Mouse (Mus musculus): ENCODE data around the gene Ptger3. TPM values are rescaled to one million over a fixed set of nuclear protein-coding genes. Genes with fewer than 3 reads are reported as not detected.

Ptger3 gene
- 1.6 and 1.7 TPM in 2 replicates for polyA plus RNA-seq (2012; rRNA removed)

DNA sequence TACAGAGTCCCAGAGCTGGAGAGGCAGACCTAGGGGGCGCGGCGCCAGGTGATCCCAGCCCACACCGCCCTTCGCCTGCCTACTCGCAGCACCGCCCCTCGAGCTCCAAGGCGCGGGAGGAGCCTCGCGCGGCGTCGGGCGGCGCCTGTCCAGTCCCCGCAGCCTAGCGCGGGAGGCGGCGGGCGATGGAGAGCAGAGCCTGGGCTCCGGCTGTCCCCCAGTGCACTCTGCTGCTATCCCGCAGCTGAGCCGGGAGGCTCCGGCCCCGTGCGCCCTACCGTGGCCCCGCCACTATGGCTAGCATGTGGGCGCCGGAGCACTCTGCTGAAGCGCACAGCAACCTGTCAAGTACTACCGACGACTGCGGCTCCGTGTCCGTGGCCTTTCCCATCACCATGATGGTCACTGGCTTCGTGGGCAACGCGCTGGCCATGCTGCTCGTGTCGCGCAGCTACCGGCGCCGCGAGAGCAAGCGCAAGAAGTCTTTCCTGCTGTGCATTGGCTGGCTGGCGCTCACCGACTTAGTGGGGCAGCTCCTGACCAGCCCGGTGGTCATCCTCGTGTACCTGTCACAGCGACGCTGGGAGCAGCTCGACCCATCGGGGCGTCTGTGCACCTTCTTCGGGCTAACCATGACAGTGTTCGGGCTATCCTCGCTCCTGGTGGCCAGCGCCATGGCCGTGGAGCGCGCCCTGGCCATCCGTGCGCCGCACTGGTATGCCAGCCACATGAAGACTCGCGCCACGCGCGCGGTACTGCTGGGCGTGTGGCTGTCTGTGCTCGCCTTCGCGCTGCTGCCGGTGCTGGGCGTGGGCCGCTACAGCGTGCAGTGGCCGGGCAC lies at the start of gene Ptger3:
Ptger3 (plus strand) TSS at position 168 of the 841 bp plus-strand sequence.

DNA sequence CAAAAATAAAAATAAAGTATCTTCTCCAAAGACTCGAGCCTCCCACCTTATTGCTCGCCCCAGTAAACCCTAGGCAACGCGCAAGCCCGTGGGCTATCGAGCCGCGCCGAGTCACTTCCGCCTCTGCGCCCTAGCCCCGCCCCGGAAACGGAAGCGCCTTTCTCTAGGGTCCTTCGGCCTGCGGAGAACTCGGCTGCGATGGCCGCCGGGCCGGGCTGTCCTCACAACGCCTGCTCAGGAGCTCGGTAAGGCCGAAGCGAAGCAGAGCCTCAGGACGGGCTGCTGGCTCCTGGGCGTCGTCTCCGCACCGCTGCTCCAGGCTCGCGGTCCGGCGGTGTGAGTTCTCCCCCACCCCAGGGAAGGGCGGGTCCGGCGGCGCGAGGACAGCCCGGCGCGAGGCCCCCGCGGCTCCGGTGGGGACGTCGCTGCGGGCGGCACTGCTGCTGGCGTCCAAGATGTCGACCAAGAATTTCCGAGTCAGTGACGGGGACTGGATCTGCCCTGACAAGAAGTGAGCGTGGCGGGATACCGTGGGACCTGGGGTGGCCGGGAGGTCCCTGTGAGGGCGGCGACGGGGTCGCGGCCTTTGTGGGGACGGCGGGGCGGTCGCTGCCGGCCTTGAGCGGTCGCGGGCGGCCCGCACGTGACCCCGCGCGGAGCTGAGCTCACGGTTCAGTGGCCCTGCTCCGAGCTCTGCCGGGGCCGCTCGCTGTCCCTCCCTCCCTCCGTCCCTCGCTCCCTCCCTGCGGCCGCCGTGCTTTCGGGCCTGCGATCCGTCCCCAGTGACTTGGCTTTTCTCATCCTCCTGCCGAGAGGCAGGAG lies 32.5 kb upstream of the Ptger3 start, which contains the start of gene Zranb2:
Zranb2 (plus strand) TSS at position 197 of the 822 bp plus-strand sequence.

Other genes starting within 250 kb of the Ptger3 start
- gene Zranb2, start 32.7 kb upstream of the Ptger3 start, polyA plus RNA-seq (2012; rRNA removed) = 22.1 and 22.9 TPM in 2 replicates